Mouse (Mus musculus): ENCODE measurements around the gene Jmjd8. TPM values are rescaled to one million over a fixed set of nuclear protein-coding genes. Genes with fewer than 3 reads are reported as not detected.
A peak's percentile ranks its signal among the peaks of the same experiment; 100 is the strongest.

The Jmjd8 gene
- polyA plus RNA-seq, 1 experiment: 13.4 TPM

DNA sequence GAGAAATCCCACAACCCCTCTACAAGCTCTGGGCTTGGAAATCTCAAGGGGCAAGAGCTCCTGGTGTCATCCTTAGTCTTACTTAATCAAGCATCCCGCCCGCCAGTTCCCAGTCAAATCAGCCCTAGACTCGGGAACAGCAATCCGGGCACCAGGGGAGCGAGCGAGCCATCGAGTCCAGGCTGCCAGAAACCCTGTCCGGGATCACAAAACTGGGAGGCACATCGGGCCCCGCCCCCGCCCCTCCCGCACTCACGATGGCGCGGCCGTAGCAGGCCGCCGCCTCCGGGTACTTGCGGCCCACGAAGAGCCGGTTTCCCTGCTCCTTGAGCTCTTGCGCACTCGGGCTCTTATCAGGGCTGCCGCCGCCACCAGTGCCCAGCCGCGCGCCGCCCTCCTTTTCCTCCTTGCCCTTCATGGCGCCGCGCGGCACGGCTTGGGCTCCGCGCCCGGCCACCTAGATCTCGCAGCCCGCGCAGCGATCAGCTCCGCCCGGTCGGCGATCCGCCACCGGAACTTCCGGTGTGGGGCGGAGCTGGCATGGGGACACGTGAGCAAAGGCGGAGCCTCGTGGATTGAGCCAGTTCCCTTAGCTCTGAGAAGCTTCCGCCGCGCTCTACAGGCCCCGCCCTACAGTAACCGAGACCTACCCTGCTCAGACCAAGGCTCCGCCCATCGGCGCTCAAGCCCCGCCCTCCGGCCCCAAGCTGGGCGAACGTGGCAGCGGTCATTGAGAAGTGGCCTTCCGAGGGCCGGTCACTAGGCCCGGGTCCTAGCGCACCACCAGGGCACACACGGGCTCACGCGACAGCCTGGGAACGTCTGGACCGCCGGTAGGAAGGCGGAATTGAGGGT, 4.0 kb downstream of the Jmjd8 start:
- under 1% methylated on average over 77 of the region's 77 CpGs for WGBS
- Histone ChIP-seq H3K4me1 (ENCODE audit: control insufficient read depth, insufficient read depth, low read length) (peaks cover 7% of the 10 kb centered on the region; the same call in 1 of the 2 replicates), H3K27ac (ENCODE audit: control insufficient read depth, insufficient read depth, low read depth, low read length, poor library complexity) (peak overlapping the region; percentile 89)

GRCm38 (mm10) chr17:25833291-25833663, 4.6 kb downstream of the Jmjd8 start, which contains the start of gene Stub1:
Stub1 (minus strand) TSS chr17:25833404.
- TF ChIP-seq POLR2A (IDR thresholded peaks at IDR 0.05; ENCODE audit: borderline replicate concordance, control insufficient read depth, low read depth, low read length) (no peak), CTCF (IDR thresholded peaks at IDR 0.05; ENCODE audit: control insufficient read depth, insufficient read depth, low read length) (no peak)
- Histone ChIP-seq H3K27ac (ENCODE audit: control insufficient read depth, insufficient read depth, low read depth, low read length, poor library complexity) (peak within 1 kb of the TSS; percentile 89), H3K4me1 (ENCODE audit: control insufficient read depth, insufficient read depth, low read length) (peaks cover 7% of the 10 kb centered on the region; the same call in 1 of the 2 replicates), H3K4me3 (replicated peaks; ENCODE audit: control insufficient read depth, low read depth, low read length) (peak within 1 kb of the TSS; percentile 87)
- WGBS: under 1% methylated on average over 24 of the region's 24 CpGs

More for the DNA sequence above, 4.0 kb downstream of the Jmjd8 start:
- TF ChIP-seq CTCF (IDR thresholded peaks at IDR 0.05; ENCODE audit: control insufficient read depth, insufficient read depth, low read length) (no peak), POLR2A (IDR thresholded peaks at IDR 0.05; ENCODE audit: borderline replicate concordance, control insufficient read depth, low read depth, low read length) (peak; percentile 82; the same call in 1 of the 2 replicates)
- peak overlapping the region; percentile 87 for H3K4me3 ChIP-seq (replicated peaks; ENCODE audit: control insufficient read depth, low read depth, low read length)

- TF ChIP-seq CTCF (IDR thresholded peaks at IDR 0.05; ENCODE audit: control insufficient read depth, insufficient read depth, low read length) (no peak), POLR2A (IDR thresholded peaks at IDR 0.05; ENCODE audit: borderline replicate concordance, control insufficient read depth, low read depth, low read length) (no peak)
- peak overlapping the region; percentile 87 for H3K4me3 ChIP-seq (replicated peaks; ENCODE audit: control insufficient read depth, low read depth, low read length)
- no peak overlapping the region for H3K27ac ChIP-seq (ENCODE audit: control insufficient read depth, insufficient read depth, low read depth, low read length, poor library complexity)
- H3K4me1 ChIP-seq (ENCODE audit: control insufficient read depth, insufficient read depth, low read length): peaks cover 4% of the 10 kb centered on the region; the same call in 1 of the 2 replicates
- WGBS: 44% methylated on average over 6 of the region's 6 CpGs
Observed at GRCm38 (mm10) chr17:25833961-25834594, 5.4 kb downstream of the Jmjd8 start.

GRCm38 (mm10) chr17:25834595-25835222, 6.0 kb downstream of the Jmjd8 start:
- H3K4me3 ChIP-seq (replicated peaks; ENCODE audit: control insufficient read depth, low read depth, low read length): no peak overlapping the region
- H3K4me1 ChIP-seq (ENCODE audit: control insufficient read depth, insufficient read depth, low read length): peaks cover 3% of the 10 kb centered on the region; the same call in 1 of the 2 replicates
- H3K27ac ChIP-seq (ENCODE audit: control insufficient read depth, insufficient read depth, low read depth, low read length, poor library complexity): no peak overlapping the region
- no peak for TF ChIP-seq POLR2A (IDR thresholded peaks at IDR 0.05; ENCODE audit: borderline replicate concordance, control insufficient read depth, low read depth, low read length)
- 88% methylated on average over 12 of the region's 12 CpGs for whole genome bisulfite sequencing

DNA sequence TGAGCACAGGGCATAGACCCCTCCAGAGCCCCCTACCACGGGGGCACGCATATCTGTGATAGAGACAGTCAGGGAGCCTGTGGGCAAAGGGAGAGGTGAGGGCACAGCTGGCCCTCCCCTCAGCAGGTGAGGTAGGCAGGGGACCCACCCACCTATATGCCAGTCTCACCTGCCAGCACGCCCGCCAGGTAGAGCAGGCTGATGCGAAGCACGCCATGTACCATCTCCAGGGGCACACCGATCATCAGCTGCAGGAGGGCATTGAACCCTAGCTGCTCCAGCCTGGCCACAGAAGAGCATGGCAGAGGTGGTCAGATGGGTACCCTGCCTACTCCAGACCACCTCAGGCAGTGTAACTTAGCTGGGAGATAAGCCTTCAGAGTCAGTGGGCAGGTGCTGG, 6.6 kb downstream of the Jmjd8 start:
- H3K4me3 ChIP-seq (replicated peaks; ENCODE audit: control insufficient read depth, low read depth, low read length): no peak overlapping the region
- H3K4me1 ChIP-seq (ENCODE audit: control insufficient read depth, insufficient read depth, low read length): peaks cover 3% of the 10 kb centered on the region; the same call in 1 of the 2 replicates
- no peak overlapping the region for H3K27ac ChIP-seq (ENCODE audit: control insufficient read depth, insufficient read depth, low read depth, low read length, poor library complexity)
- 88% methylated on average over 7 of the region's 7 CpGs for WGBS
- TF ChIP-seq POLR2A (IDR thresholded peaks at IDR 0.05; ENCODE audit: borderline replicate concordance, control insufficient read depth, low read depth, low read length) (no peak), CTCF (IDR thresholded peaks at IDR 0.05; ENCODE audit: control insufficient read depth, insufficient read depth, low read length) (no peak)

GRCm38 (mm10) chr17:25835816-25836215, 7.1 kb downstream of the Jmjd8 start:
- H3K4me3 ChIP-seq (replicated peaks; ENCODE audit: control insufficient read depth, low read depth, low read length): no peak overlapping the region
- 92% methylated on average over 16 of the region's 16 CpGs for WGBS
- no peak overlapping the region for H3K27ac ChIP-seq (ENCODE audit: control insufficient read depth, insufficient read depth, low read depth, low read length, poor library complexity)
- TF ChIP-seq CTCF (IDR thresholded peaks at IDR 0.05; ENCODE audit: control insufficient read depth, insufficient read depth, low read length) (no peak), POLR2A (IDR thresholded peaks at IDR 0.05; ENCODE audit: borderline replicate concordance, control insufficient read depth, low read depth, low read length) (no peak)
- H3K4me1 ChIP-seq (ENCODE audit: control insufficient read depth, insufficient read depth, low read length): peaks cover 3% of the 10 kb centered on the region; the same call in 1 of the 2 replicates

DNA sequence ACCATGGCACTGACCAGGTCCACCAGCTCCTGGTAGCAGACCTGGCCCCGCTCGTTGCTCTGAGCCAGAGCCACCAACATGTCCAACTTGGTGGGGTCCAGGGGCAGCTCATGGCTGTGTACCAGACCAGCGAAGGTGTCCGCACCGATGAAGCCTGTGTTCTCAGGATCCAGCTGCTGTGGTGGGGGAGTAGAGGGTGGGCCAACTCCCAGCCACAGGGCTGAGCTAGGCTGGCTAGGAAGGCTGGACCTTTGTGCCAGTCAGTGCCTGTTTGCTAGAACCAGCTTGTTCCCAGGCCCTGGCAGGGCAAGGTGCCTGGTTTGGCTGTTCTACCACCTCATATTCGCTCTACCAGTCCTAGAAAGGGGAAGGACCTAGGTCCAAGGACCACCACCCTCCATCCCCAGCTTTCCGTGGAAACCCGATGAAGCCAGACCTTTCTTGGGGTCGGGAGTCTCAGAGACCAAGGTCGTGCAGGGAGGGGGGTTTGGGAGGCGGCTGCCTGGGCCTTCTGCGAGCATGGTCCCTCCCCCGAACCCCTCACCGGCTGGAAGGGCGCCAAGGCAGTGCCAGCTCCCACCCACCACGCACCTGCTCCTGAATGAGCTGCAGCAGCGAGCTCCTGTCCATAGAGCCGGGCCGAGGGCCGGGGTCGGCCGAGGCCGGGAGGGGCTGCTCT, 7.9 kb downstream of the Jmjd8 start:
- peaks cover 3% of the 10 kb centered on the region; the same call in 1 of the 2 replicates for H3K4me1 ChIP-seq (ENCODE audit: control insufficient read depth, insufficient read depth, low read length)
- 23% methylated on average over 23 of the region's 23 CpGs for WGBS
- H3K4me3 ChIP-seq (replicated peaks; ENCODE audit: control insufficient read depth, low read depth, low read length): no peak overlapping the region
- TF ChIP-seq CTCF (IDR thresholded peaks at IDR 0.05; ENCODE audit: control insufficient read depth, insufficient read depth, low read length) (no peak), POLR2A (IDR thresholded peaks at IDR 0.05; ENCODE audit: borderline replicate concordance, control insufficient read depth, low read depth, low read length) (0 out of 2 replicates have a peak, but pooled peaks have one; percentile 30)
- H3K27ac ChIP-seq (ENCODE audit: control insufficient read depth, insufficient read depth, low read depth, low read length, poor library complexity): no peak overlapping the region
